Mouse (Mus musculus) midbrain, postnatal 0 days (tissue): Measurements from ENCODE around the gene Nhlrc2. TPM values are rescaled to one million over a fixed set of nuclear protein-coding genes. Genes with fewer than 3 reads are reported as not detected.

Experiments
- ATAC-seq: fragments of 200-750 bp; cut with Nextera tagmentation; 2 replicates; pipeline ENCODE4 v1.8.0; 2017; ENCODE audit warnings: moderate number of reproducible peaks, mild to moderate bottlenecking, moderate TSS enrichment, moderate library complexity; ENCODE audit not compliant: low FRiP score
- DNase-seq: peaks from one replicate; pipeline ENCODE4 v3.0.0-alpha.2; 2015; ENCODE audit warnings: low spot score
- H3K27ac ChIP-seq: fragments of 300-500 bp; sonication (generic); 2 replicates; pipeline ENCODE4 v1.5.1; 2014; ENCODE audit warnings: low read depth, mild to moderate bottlenecking, low read length, mixed read lengths
- H3K27me3 ChIP-seq: fragments of 300-500 bp; sonication (generic); 2 replicates; pipeline ENCODE4 v1.6.1; 2014; ENCODE audit warnings: low read length, control low read depth, mixed read lengths; ENCODE audit not compliant: insufficient read depth
- H3K36me3 ChIP-seq: fragments of 300-500 bp; sonication (generic); 2 replicates; pipeline ENCODE4 v1.6.1; 2014; ENCODE audit warnings: low read length, control low read depth, mixed read lengths; ENCODE audit not compliant: insufficient read depth
- H3K4me1 ChIP-seq: fragments of 300-500 bp; sonication (generic); 2 replicates; pipeline ENCODE4 v1.6.1; 2014; ENCODE audit warnings: mild to moderate bottlenecking, control low read depth, antibody characterized with exemption, low read length, mixed read lengths; ENCODE audit not compliant: insufficient read depth
- H3K4me2 ChIP-seq: fragments of 300-500 bp; sonication (generic); 2 replicates; pipeline ENCODE4 v1.6.1; 2014; ENCODE audit warnings: low read depth, mild to moderate bottlenecking, low read length, mixed read lengths; ENCODE audit not compliant: poor library complexity, severe bottlenecking
- H3K4me3 ChIP-seq: fragments of 300-500 bp; sonication (generic); 2 replicates; pipeline ENCODE4 v1.5.1; 2014; ENCODE audit warnings: low read depth, mild to moderate bottlenecking, low read length, moderate library complexity
- H3K9ac ChIP-seq: fragments of 300-500 bp; sonication (generic); replicated peaks from 2 replicates; pipeline ENCODE4 v1.6.1; 2014; ENCODE audit warnings: mild to moderate bottlenecking, low read length, moderate library complexity, mixed read lengths; ENCODE audit not compliant: poor library complexity, severe bottlenecking
- H3K9me3 ChIP-seq: fragments of 300-500 bp; sonication (generic); 2 replicates; pipeline ENCODE4 v1.6.1; 2016; ENCODE audit warnings: low read length, control low read depth
- CTCF ChIP-seq: IDR thresholded peaks from 2 replicates; pipeline ENCODE4 v1.5.1; 2016; ENCODE audit warnings: antibody characterized with exemption, mild to moderate bottlenecking
- WGBS: fragments of 180-500 bp; shearing (Covaris S2); extraction: QIAGEN DNeasy Blood & Tissue Kit; methylation state at CpG from one replicate; pipeline ENCODE4 v1.1.7; 2014; 5-methylcytosine and 5-hydroxymethylcytosine counted together
- polyA plus RNA-seq: library from polyadenylated mRNA; unstranded; fragments of >200 nt; fragmentation: Nextera tagmentation; extraction: Ambion mirVana; gene quantifications from 2 replicates; pipeline ENCODE4 v1.2.1, GENCODE M21; 2015
- total RNA-seq: library from RNA; depleted of rRNA; stranded (reverse); fragments of >200 nt; gene quantifications from 2 replicates; pipeline ENCODE4 v1.2.3, GENCODE M21; 2014

Nhlrc2 gene
- total and polyA plus RNA-seq, 2 experiments from 2014 or later, result 6.6 to 9.9 TPM

- no peak for TF ChIP-seq CTCF
- DNase-seq, result no peak
- 91% methylated on average over 3 of the region's 3 CpGs for WGBS
Observed at GRCm38 (mm10) chr19:56590250-56590649, 42.2 kb downstream of the Nhlrc2 start.

GRCm38 (mm10) chr19:56592472-56592871 is 44.4 kb downstream of the Nhlrc2 start:
- no peaks in the 10 kb centered on the region for H3K27me3 ChIP-seq
- peaks cover 45% of the 10 kb centered on the region for H3K36me3 ChIP-seq
- no peaks in the 10 kb centered on the region for H3K9me3 ChIP-seq
- H3K4me1 ChIP-seq, result no peaks in the 10 kb centered on the region
- no peak overlapping the region for H3K27ac ChIP-seq
- no peak for DNase-seq
- H3K4me3 ChIP-seq, result no peak overlapping the region
- H3K4me2 ChIP-seq, result no peak overlapping the region
- ATAC-seq, result no peak
- TF ChIP-seq CTCF, result no peak
- 88% methylated on average over 9 of the region's 9 CpGs for WGBS
- H3K9ac ChIP-seq, result no peak overlapping the region

More at GRCm38 (mm10) chr19:56590250-56590649, 42.2 kb downstream of the Nhlrc2 start:
- H3K27ac ChIP-seq, result no peak overlapping the region
- no peaks in the 10 kb centered on the region for H3K9me3 ChIP-seq
- no peaks in the 10 kb centered on the region for H3K27me3 ChIP-seq
- H3K4me2 ChIP-seq, result no peak overlapping the region
- no peaks in the 10 kb centered on the region for H3K4me1 ChIP-seq
- peaks cover 36% of the 10 kb centered on the region for H3K36me3 ChIP-seq
- no peak overlapping the region for H3K9ac ChIP-seq
- no peak overlapping the region for H3K4me3 ChIP-seq
- ATAC-seq, result no peak

GRCm38 (mm10) chr19:56599996-56600395 is 51.9 kb downstream of the Nhlrc2 start:
- TF ChIP-seq CTCF, result no peak
- WGBS, result 72% methylated on average over 3 of the region's 3 CpGs

GRCm38 (mm10) chr19:56600797-56601196 is 52.7 kb downstream of the Nhlrc2 start:
- H3K27ac ChIP-seq, result no peak overlapping the region
- no peak overlapping the region for H3K4me2 ChIP-seq
- H3K4me3 ChIP-seq, result no peak overlapping the region
- no peak for DNase-seq
- TF ChIP-seq CTCF, result no peak
- no peaks in the 10 kb centered on the region for H3K9me3 ChIP-seq
- no peak overlapping the region for H3K9ac ChIP-seq
- ATAC-seq, result no peak
- H3K27me3 ChIP-seq, result no peaks in the 10 kb centered on the region
- peaks cover 9% of the 10 kb centered on the region for H3K36me3 ChIP-seq
- 83% methylated on average over 7 of the region's 7 CpGs for WGBS
- H3K4me1 ChIP-seq, result no peaks in the 10 kb centered on the region

More at GRCm38 (mm10) chr19:56599996-56600395, 51.9 kb downstream of the Nhlrc2 start:
- H3K4me1 ChIP-seq, result no peaks in the 10 kb centered on the region
- no peak overlapping the region for H3K4me2 ChIP-seq
- H3K27me3 ChIP-seq, result no peaks in the 10 kb centered on the region
- no peak overlapping the region for H3K27ac ChIP-seq
- peaks cover 15% of the 10 kb centered on the region for H3K36me3 ChIP-seq
- no peak overlapping the region for H3K9ac ChIP-seq
- DNase-seq, result peak; percentile 23
- no peak for ATAC-seq
- no peaks in the 10 kb centered on the region for H3K9me3 ChIP-seq
- H3K4me3 ChIP-seq, result no peak overlapping the region

- H3K4me2 ChIP-seq, result no peak overlapping the region
Observed at GRCm38 (mm10) chr19:56601901-56602347, 53.9 kb downstream of the Nhlrc2 start.

GRCm38 (mm10) chr19:56608946-56609345 is 60.9 kb downstream of the Nhlrc2 start:
- Histone ChIP-seq H3K27ac (no peak overlapping the region), H3K9ac (no peak overlapping the region), H3K27me3 (no peaks in the 10 kb centered on the region), H3K4me1 (no peaks in the 10 kb centered on the region), H3K4me2 (no peak overlapping the region), H3K9me3 (no peaks in the 10 kb centered on the region), H3K4me3 (no peak overlapping the region), H3K36me3 (no peaks in the 10 kb centered on the region)
- ATAC-seq (no peak), DNase-seq (no peak)
- TF ChIP-seq CTCF, result no peak
- WGBS, result 53% methylated on average over 5 of the region's 5 CpGs

More at GRCm38 (mm10) chr19:56601901-56602347, 53.9 kb downstream of the Nhlrc2 start:
- no peak for TF ChIP-seq CTCF
- 91% methylated on average over 15 of the region's 15 CpGs for WGBS
- DNase-seq (no peak), ATAC-seq (no peak)
- Histone ChIP-seq H3K9me3 (no peaks in the 10 kb centered on the region), H3K36me3 (peaks cover 9% of the 10 kb centered on the region), H3K4me3 (no peak overlapping the region), H3K9ac (no peak overlapping the region), H3K27me3 (no peaks in the 10 kb centered on the region), H3K4me1 (no peaks in the 10 kb centered on the region), H3K27ac (no peak overlapping the region)
